Mouse (Mus musculus): ENCODE data around the gene Gas7.

DNA sequence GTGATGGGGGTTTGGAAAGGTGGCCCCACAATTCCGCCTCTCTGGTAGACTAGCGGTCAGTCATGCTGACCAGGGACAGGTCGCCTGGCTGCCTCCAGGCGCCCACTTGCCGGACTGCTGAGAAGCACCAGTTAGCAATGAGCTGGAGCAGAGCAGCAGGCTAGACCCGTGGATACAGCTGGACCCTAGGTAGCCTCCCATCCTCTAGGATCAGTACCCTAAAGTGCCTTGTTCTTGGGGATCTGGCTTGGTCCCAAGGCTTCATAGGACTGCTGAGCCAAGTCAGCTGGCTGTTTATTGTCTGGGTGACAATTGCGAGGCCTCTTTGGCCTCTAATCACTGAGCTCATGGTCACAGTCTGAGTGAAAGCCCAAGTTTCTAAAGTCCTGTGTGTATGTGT lies 792 bp downstream of the Gas7 start:
- no peak for TF ChIP-seq CTCF (IDR thresholded peaks at IDR 0.05; ENCODE audit: extremely low read depth, insufficient read length, insufficient replicate concordance, low read depth, low read length)
- TF ChIP-seq POLR2A (IDR thresholded peaks at IDR 0.05; ENCODE audit: low read depth, low read length) = no peak
